Mouse (Mus musculus) hindbrain, embryonic 14.5 days (tissue): Measurements from ENCODE around the gene Gm5965. TPM values are rescaled to one million over a fixed set of nuclear protein-coding genes. Genes with fewer than 3 reads are reported as not detected.
"Not testable (repeated sequence)": the region's sequence is repeated elsewhere in the genome, so short reads cannot be mapped to it uniquely, and the experiment has no call there.

Experiments
- ATAC-seq: fragments of 200-750 bp; cut with Nextera tagmentation; 2 replicates; pipeline ENCODE4 v1.8.0; 2017; ENCODE audit warnings: moderate number of reproducible peaks, mild to moderate bottlenecking, moderate TSS enrichment, moderate library complexity; ENCODE audit not compliant: low FRiP score
- DNase-seq: peaks from one replicate; pipeline ENCODE4 v3.0.0-alpha.2; 2015; ENCODE audit warnings: low spot score
- H3K27ac ChIP-seq: fragments of 300-500 bp; sonication (generic); 2 replicates; pipeline ENCODE4 v1.5.1; 2014; ENCODE audit warnings: mild to moderate bottlenecking, moderate library complexity
- H3K27me3 ChIP-seq: fragments of 300-500 bp; sonication (generic); 2 replicates; pipeline ENCODE4 v1.6.1; 2014; ENCODE audit warnings: mild to moderate bottlenecking, low read length, mixed read lengths; ENCODE audit not compliant: control insufficient read depth, insufficient read depth
- H3K36me3 ChIP-seq: fragments of 300-500 bp; sonication (generic); replicated peaks from 2 replicates; pipeline ENCODE4 v1.6.1; 2014; ENCODE audit not compliant: control insufficient read depth, insufficient read depth
- H3K4me1 ChIP-seq: fragments of 300-500 bp; sonication (generic); replicated peaks from 2 replicates; pipeline ENCODE4 v1.6.1; 2014; ENCODE audit warnings: antibody characterized with exemption, low read length, mixed read lengths; ENCODE audit not compliant: control insufficient read depth, insufficient read depth
- H3K4me2 ChIP-seq: fragments of 300-500 bp; sonication (generic); replicated peaks from 2 replicates; pipeline ENCODE4 v1.6.1; 2014; ENCODE audit warnings: mild to moderate bottlenecking, moderate library complexity
- H3K4me3 ChIP-seq: fragments of 300-500 bp; sonication (generic); replicated peaks from 2 replicates; pipeline ENCODE4 v1.5.1; 2014; ENCODE audit warnings: mild to moderate bottlenecking, low read length
- H3K9ac ChIP-seq: fragments of 300-500 bp; sonication (generic); 2 replicates; pipeline ENCODE4 v1.6.1; 2014
- H3K9me3 ChIP-seq: fragments of 300-500 bp; sonication (generic); 2 replicates; pipeline ENCODE4 v1.6.1; 2016; ENCODE audit warnings: low read length; ENCODE audit not compliant: control insufficient read depth
- WGBS: fragments of 180-500 bp; shearing (Covaris S2); extraction: QIAGEN DNeasy Blood & Tissue Kit; methylation state at CpG from one replicate; pipeline ENCODE4 v1.1.7; 2014; 5-methylcytosine and 5-hydroxymethylcytosine counted together
- polyA plus RNA-seq: library from polyadenylated mRNA; unstranded; fragments of >200 nt; fragmentation: Nextera tagmentation; extraction: Ambion mirVana; gene quantifications from 2 replicates; pipeline ENCODE4 v1.2.1, GENCODE M21; 2014

Gm5965 gene
- polyA plus RNA-seq: not detected in 2 replicates

DNA sequence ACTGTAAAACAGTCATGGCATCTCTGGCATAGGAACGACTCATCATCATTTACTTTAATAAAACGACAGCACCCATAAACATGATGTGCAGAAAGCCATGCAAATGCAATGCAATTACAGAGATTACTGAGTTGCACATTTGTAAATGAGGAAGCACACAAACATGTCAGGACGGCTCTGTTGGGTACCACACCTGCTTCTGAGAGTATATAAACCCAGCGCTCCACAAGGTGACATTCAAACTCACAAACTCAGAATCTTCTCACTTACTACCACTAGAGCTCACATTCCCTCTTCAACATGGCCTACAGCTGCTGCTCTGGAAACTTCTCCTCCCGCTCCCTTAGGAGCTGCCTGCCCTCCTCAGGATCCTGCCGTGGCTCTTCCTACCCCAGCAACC lies at the start of gene Gm5965:
TSS of gene Gm5965 (plus strand) at position 301 of the 400 bp plus-strand sequence.
- DNase-seq: no peak
- no peak for ATAC-seq
- WGBS: 90% methylated on average over 5 of the region's 6 CpGs
- no peaks in the 10 kb centered on the region for H3K36me3 ChIP-seq
- no peaks in the 10 kb centered on the region for H3K9me3 ChIP-seq
- no peak within 1 kb of the TSS for H3K27ac ChIP-seq
- H3K4me1 ChIP-seq: no peaks in the 10 kb centered on the region
- H3K4me3 ChIP-seq: no peak within 1 kb of the TSS
- no peak within 1 kb of the TSS for H3K9ac ChIP-seq
- no peaks in the 10 kb centered on the region for H3K27me3 ChIP-seq
- no peak within 1 kb of the TSS for H3K4me2 ChIP-seq

DNA sequence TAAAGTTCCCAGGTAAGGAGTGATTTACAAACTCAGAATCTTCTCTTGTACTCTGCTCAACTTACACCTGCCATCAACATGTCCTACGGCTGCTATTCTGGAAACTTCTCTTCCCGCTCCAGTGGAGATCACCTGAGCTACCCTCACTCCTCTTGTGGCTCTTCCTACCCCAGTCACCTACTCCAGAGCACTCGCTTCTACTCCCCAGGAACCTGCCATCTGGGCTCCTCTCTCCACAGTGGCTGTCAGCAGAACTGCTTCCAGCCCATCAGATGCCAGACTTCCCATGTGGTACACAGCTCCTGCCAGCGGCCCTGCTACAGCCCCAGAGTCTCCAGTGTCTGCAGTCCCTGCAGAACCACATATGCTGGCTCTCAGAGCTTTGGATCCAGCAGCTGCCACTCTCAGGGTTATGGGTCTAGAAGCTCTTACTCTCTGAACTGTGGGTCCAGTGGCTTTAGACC lies 48.9 kb upstream of the Gm5965 start, which contains the start of gene Krtap13-1:
TSS of gene Krtap13-1 (plus strand) at position 51 of the 464 bp plus-strand sequence.
- H3K27ac ChIP-seq: no peak within 1 kb of the TSS
- ATAC-seq (peak; percentile 31; the same call in 1 of the 2 replicates), DNase-seq (no peak)
- no peaks in the 10 kb centered on the region for H3K9me3 ChIP-seq
- H3K4me2 ChIP-seq: no peak within 1 kb of the TSS
- no peak within 1 kb of the TSS for H3K4me3 ChIP-seq
- 79% methylated on average over 4 of the region's 4 CpGs for WGBS
- no peaks in the 10 kb centered on the region for H3K4me1 ChIP-seq
- no peaks in the 10 kb centered on the region for H3K27me3 ChIP-seq
- H3K9ac ChIP-seq: no peak within 1 kb of the TSS
- H3K36me3 ChIP-seq: no peaks in the 10 kb centered on the region

DNA sequence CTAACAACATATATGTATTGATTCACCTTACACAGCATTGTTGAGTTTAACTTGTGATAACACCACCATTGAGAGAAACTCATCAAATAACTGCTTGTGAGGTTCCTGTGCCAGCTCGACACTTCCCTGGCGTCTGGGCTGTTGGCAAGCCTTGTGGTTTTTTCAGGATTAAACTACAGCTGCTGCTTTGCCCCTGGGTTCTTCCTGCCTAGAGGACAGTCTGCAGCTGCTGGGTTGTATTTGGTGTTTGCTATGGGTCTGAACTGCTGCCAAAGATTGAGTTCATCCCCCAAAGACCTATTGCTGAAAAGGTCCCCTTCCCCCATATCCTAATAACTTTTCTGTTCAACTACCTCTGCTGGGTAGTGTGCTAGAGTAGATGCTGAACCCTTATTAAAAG lies 42.3 kb upstream of the Gm5965 start:
- Histone ChIP-seq H3K27me3 (no peaks in the 10 kb centered on the region), H3K9ac (no peak overlapping the region), H3K27ac (no peak overlapping the region), H3K9me3 (no peaks in the 10 kb centered on the region), H3K4me1 (no peaks in the 10 kb centered on the region), H3K4me3 (no peak overlapping the region), H3K36me3 (no peaks in the 10 kb centered on the region), H3K4me2 (no peak overlapping the region)
- DNase-seq (no peak), ATAC-seq (0 out of 2 replicates have a peak, but pooled peaks have one; percentile 46)
- 77% methylated on average over 2 of the region's 2 CpGs for WGBS

DNA sequence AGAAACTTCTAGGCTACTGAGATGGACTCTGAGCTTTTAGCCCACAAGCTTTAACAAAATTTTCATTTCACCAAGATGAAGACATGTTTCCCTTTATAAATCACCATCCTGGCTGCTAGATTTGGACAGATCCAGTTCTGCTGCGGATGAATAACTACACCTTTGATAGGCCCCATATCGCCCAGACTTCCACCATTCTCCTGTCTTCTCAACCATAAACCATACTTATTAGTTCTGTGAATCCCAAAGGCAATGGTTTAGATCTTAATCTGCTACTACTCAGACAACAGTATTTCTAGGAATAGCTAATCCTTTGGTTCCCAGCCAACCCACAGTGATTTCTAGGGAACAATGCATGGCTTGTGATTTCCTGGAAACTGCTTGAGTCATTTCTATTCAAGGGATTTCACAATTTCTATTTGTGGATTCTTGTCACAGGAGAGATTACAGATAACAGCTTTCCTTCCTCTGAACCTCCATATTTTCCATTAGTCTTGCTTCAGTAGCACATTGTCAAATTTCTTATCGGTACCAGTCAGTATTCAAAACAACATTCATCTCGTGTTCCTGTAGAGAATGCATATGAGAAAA lies 32.9 kb upstream of the Gm5965 start:
- 64% methylated on average over 4 of the region's 4 CpGs for WGBS
- H3K4me3 ChIP-seq: no peak overlapping the region
- no peak overlapping the region for H3K9ac ChIP-seq
- H3K4me1 ChIP-seq: no peaks in the 10 kb centered on the region
- H3K27me3 ChIP-seq: no peaks in the 10 kb centered on the region
- H3K9me3 ChIP-seq: no peaks in the 10 kb centered on the region
- H3K27ac ChIP-seq: no peak overlapping the region
- ATAC-seq (no peak; the same call in 1 of the 2 replicates), DNase-seq (no peak)
- H3K4me2 ChIP-seq: no peak overlapping the region
- H3K36me3 ChIP-seq: no peaks in the 10 kb centered on the region

DNA sequence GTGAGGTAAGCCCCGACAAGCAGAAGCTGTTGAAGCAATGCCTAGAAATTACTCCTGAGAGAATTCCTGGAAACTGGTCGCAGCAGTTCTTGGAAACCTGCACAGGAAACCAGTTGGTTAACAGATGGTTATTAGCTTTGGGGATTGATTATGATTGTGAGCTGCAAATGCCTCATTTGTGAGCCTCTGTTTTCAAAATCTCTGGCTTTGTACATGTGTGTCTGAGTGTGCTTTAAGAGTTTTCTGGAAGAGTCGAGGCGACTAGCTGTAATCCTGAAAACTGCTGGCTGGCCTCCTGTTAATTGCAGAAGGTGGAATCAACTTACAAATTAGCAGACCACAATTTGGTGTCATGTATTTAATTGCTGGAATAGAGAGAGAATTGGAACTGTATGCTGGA lies 29.8 kb upstream of the Gm5965 start:
- Histone ChIP-seq H3K27me3 (no peaks in the 10 kb centered on the region), H3K4me1 (no peaks in the 10 kb centered on the region), H3K9ac (no peak overlapping the region), H3K36me3 (no peaks in the 10 kb centered on the region), H3K9me3 (no peaks in the 10 kb centered on the region), H3K27ac (no peak overlapping the region), H3K4me2 (no peak overlapping the region), H3K4me3 (no peak overlapping the region)
- WGBS: 66% methylated on average over 4 of the region's 4 CpGs
- no peak for ATAC-seq
- DNase-seq: no peak

DNA sequence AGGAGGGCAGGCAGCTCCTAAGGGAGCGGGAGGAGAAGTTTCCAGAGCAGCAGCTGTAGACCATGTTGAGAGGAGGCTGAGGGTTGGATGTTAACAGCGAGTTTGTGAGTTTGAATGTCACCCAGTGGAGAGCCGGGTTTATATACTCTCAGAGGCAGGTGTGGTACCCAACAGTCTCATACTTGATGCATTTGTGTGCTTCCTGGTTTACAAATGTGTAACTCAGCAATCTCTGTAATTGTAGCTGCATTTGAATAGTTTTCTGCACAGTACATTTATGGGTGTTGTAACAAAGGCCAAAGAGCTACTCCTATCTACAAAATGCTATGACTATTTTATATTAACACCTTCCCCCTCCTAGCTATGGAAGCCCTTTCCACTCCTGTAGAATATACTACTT lies 26.2 kb upstream of the Gm5965 start, which contains the start of gene Krtap13:
TSS of gene Krtap13 (minus strand) at position 101 of the 400 bp plus-strand sequence.
- not testable (repeated sequence) for H3K4me1 ChIP-seq, H3K9ac ChIP-seq, H3K4me3 ChIP-seq, H3K4me2 ChIP-seq, H3K27me3 ChIP-seq, DNase-seq, H3K27ac ChIP-seq, H3K9me3 ChIP-seq, H3K36me3 ChIP-seq, ATAC-seq
- 91% methylated on average over 3 of the region's 3 CpGs for WGBS

DNA sequence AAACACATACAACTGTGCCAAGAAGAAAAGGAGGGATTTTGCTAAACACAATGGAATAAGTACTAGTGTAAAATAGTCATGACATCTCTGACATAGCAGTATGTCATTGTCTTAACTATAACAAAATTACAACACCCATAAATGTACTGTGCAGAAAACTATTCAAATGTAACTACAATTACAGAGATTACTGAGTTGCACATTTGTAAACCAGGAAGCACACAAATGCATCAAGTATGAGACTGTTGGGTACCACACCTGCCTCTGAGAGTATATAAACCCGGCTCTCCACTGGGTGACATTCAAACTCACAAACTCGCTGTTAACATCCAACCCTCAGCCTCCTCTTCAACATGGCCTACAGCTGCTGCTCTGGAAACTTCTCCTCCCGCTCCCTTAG lies 19.1 kb upstream of the Gm5965 start, which contains the start of gene 2310034C09Rik:
TSS of gene 2310034C09Rik (plus strand) at position 301 of the 400 bp plus-strand sequence.
- WGBS: 96% methylated on average over 3 of the region's 3 CpGs
- not testable (repeated sequence) for H3K27ac ChIP-seq, H3K4me2 ChIP-seq, H3K9ac ChIP-seq, H3K36me3 ChIP-seq, DNase-seq, H3K4me1 ChIP-seq, H3K4me3 ChIP-seq, H3K27me3 ChIP-seq, ATAC-seq, H3K9me3 ChIP-seq

DNA sequence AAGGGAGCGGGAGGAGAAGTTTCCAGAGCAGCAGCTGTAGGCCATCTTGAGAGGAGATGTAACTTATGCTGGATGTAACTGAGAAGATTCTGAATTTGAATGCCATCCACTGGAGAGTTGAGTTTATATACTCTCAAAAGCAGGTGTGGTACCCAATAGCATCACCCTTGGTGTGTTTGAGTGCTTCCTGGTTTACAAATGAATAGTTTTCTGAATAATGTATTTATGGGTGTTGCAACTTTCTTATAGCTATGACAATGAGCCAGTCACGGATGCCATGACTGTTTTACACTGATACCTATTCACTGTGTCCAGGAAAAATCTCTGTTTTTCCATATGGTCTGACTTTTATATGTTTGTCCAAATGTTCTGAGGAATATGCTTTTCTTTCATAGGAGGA lies 3.6 kb upstream of the Gm5965 start, which contains the start of gene 2310057N15Rik:
TSS of gene 2310057N15Rik (minus strand) at position 101 of the 400 bp plus-strand sequence.
- H3K9ac ChIP-seq: no peak within 1 kb of the TSS
- DNase-seq: no peak
- H3K36me3 ChIP-seq: no peaks in the 10 kb centered on the region
- no peak for ATAC-seq
- no peaks in the 10 kb centered on the region for H3K27me3 ChIP-seq
- 87% methylated on average over 2 of the region's 2 CpGs for WGBS
- H3K27ac ChIP-seq: no peak within 1 kb of the TSS
- no peak within 1 kb of the TSS for H3K4me2 ChIP-seq
- H3K9me3 ChIP-seq: no peaks in the 10 kb centered on the region
- no peak within 1 kb of the TSS for H3K4me3 ChIP-seq
- no peaks in the 10 kb centered on the region for H3K4me1 ChIP-seq

DNA sequence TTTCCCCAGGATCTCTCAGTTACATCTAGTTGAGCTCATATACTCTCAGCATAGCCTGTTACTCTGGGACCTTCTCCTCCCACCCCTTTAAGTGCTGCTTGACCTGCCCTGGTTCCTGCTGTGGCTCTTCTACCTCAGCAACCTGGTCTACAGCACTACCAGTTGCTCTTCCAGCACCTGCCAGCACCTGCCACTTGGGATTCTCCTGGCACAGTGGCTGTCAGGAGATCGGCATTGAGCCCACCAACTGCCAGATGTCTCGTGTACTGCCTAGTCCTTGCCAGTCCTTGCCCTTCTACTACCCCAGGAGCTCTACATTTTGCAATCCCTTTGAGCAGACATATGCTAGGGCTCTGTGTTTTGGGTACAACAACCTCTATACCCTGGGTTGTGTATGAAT lies 9.1 kb downstream of the Gm5965 start:
- no peaks in the 10 kb centered on the region for H3K27me3 ChIP-seq
- no peaks in the 10 kb centered on the region for H3K4me1 ChIP-seq
- no peaks in the 10 kb centered on the region for H3K9me3 ChIP-seq
- H3K9ac ChIP-seq: no peak overlapping the region
- H3K27ac ChIP-seq: no peak overlapping the region
- no peak overlapping the region for H3K4me2 ChIP-seq
- WGBS: 82% methylated on average over 2 of the region's 2 CpGs
- H3K4me3 ChIP-seq: no peak overlapping the region
- H3K36me3 ChIP-seq: no peaks in the 10 kb centered on the region
- ATAC-seq (no peak), DNase-seq (no peak)
